Comparison of ENCODE assay signal across 8 mouse cellular contexts in the genomic region with DNA sequence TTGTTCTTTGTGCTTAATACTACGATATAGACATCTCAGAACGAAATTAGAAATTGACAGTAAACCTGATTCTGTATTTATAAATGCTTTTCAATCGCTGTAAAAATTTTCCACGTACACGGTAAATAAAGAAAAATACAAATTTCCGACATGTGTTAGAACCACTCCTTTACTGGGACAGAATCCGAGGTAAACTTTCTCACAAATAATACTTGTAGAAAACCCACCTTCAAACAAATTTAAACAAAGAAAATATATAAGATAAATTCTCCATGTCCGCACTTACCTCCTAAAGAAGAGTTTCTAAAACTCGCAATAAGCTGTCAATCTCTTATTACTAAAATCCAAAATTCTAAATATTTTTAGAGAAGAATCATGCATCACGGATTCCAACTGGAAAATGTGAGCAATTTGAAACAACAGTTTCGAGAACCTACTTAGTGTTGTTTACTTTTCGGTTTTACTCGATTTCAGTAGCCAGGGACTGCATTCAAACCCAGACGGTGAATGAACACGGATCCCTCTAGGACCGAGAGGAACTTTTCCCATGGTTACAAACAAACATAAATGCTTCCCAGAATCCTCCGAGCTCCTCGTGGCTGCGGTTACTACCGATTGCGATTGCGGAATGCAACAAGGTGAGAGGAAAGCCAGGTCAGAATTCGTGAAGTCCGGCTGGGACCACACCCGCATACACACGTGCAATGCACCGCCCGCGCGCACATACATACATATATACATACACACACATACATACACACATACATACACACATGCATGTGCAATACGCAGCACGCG. TPM values are rescaled to one million over a fixed set of nuclear protein-coding genes. Genes with fewer than 3 reads are reported as not detected.
A peak's percentile ranks its signal among the peaks of the same experiment; 100 is the strongest.
DNase-seq lines count a peak whose midpoint lies in the region; ATAC-seq and TF ChIP-seq lines count a peak whose summit lies in the region.

No protein-coding gene starts in this region.

- H3K27me3 ChIP-seq in hindbrain, postnatal 0 days (ENCODE audit: insufficient read depth, low read length): no peaks in the 10 kb centered on the region

- peak; percentile 92 for DNase-seq in adipocyte (ENCODE audit: low spot score)
- peak; percentile 67 for DNase-seq in gastrocnemius, adult 2 months
- peak; percentile 92 for DNase-seq in hindbrain, postnatal 0 days (ENCODE audit: low spot score)
- DNase-seq in left cerebral cortex, adult 18-20 months (ENCODE audit: low spot score in 2 of 2): peak; percentile 82 to 87
- DNase-seq in retina, postnatal 7 days (ENCODE audit: low read depth, low spot score): peak; percentile 78
- peak; percentile 58 to 67 for DNase-seq in urinary bladder, postnatal 36 days (ENCODE audit: low spot score in 2 of 2)

- peak; percentile 83 for ATAC-seq in hindbrain, postnatal 0 days

- TF ChIP-seq POLR2A in cortical plate, adult 2 months (IDR thresholded peaks at IDR 0.05; ENCODE audit: extremely low read depth, insufficient read depth, low read length): no peak

- H3K4me2 ChIP-seq in hindbrain, postnatal 0 days (ENCODE audit: low read depth, low read length): peak overlapping the region; percentile 84

- H3K27ac ChIP-seq in cortical plate, adult 2 months (ENCODE audit: insufficient read depth, low read length): no peak overlapping the region
- peak overlapping the region; percentile 95 for H3K27ac ChIP-seq in gastrocnemius, adult 2 months
- H3K27ac ChIP-seq in hindbrain, postnatal 0 days: peak overlapping the region; percentile 54; the same call in 1 of the 2 replicates
- peak overlapping the region; percentile 87 for H3K27ac ChIP-seq in macrophage

- intact Hi-C loops in gastrocnemius, adult 2 months (cut with DNase I): no loop called here

- WGBS in hindbrain, postnatal 0 days: under 1% methylated on average over 33 of the region's 33 CpGs
- WGBS in macrophage (ENCODE audit: missing documents): under 1% methylated on average over 32 of the region's 33 CpGs

- H3K36me3 ChIP-seq in hindbrain, postnatal 0 days (ENCODE audit: insufficient read depth, low read length): no peaks in the 10 kb centered on the region; the same call in 1 of the 2 replicates
- no peaks in the 10 kb centered on the region for H3K36me3 ChIP-seq in macrophage (ENCODE audit: inconsistent target)

- TF ChIP-seq CTCF in cortical plate, adult 2 months (IDR thresholded peaks at IDR 0.05; ENCODE audit: extremely low read depth, insufficient read depth, low read length): no peak
- TF ChIP-seq CTCF in gastrocnemius, adult 2 months (IDR thresholded peaks at IDR 0.05): no peak
- TF ChIP-seq CTCF in hindbrain, postnatal 0 days (IDR thresholded peaks at IDR 0.05; ENCODE audit: low read depth): no peak

- H3K4me3 ChIP-seq in cortical plate, adult 2 months (ENCODE audit: insufficient read depth, low read length): peak overlapping the region; percentile 89
- peak overlapping the region; percentile 92 for H3K4me3 ChIP-seq in gastrocnemius, adult 2 months
- H3K4me3 ChIP-seq in hindbrain, postnatal 0 days (ENCODE audit: low read length): peak overlapping the region; percentile 86
- H3K4me3 ChIP-seq in macrophage (ENCODE audit: inconsistent target): peak overlapping the region; percentile 100

- no peaks in the 10 kb centered on the region for H3K4me1 ChIP-seq in cortical plate, adult 2 months (ENCODE audit: control insufficient read depth, insufficient read depth, low read length)
- peaks cover 4% of the 10 kb centered on the region for H3K4me1 ChIP-seq in hindbrain, postnatal 0 days (ENCODE audit: insufficient read depth, low read length)

- peak overlapping the region; percentile 86 for H3K9ac ChIP-seq in hindbrain, postnatal 0 days (replicated peaks; ENCODE audit: low read length)

- H3K9me3 ChIP-seq in hindbrain, postnatal 0 days (ENCODE audit: low read length): no peaks in the 10 kb centered on the region

- H3K79me2 ChIP-seq in macrophage (ENCODE audit: inconsistent target): peaks cover 47% of the 10 kb centered on the region

RNA-seq across cellular contexts. Expression of a gene that starts 0.7 kb away (rescaled TPM):
- polyA plus RNA-seq in cortical plate, adult 2 months (2012; rRNA removed): 25.9 and 27.7 TPM in 2 replicates
- 10 to 100 TPM; 17.3 to 19.0 TPM for total RNA-seq in gastrocnemius, adult 2 months (2021)
- total RNA-seq in hindbrain, postnatal 0 days (2014; rRNA removed): 15.7 and 17.8 TPM in 2 replicates
- polyA plus RNA-seq in hindbrain, postnatal 0 days (2015; fragmentation: Nextera tagmentation; extraction: Ambion mirVana): 6.1 and 6.3 TPM in 2 replicates
- 10 to 100 TPM; 47.1 to 50.7 TPM for total RNA-seq in left cerebral cortex, adult 18-20 months (2021)
- 100 to 1,000 TPM in 7 of 26 experiments, 10 to 100 TPM in 19; 32.2 to 113 (median 88.3) TPM for total RNA-seq in macrophage (2018; cell fraction: chromatin; rRNA removed)
- 10 to 100 TPM; 39.2 to 72.1 (median 54.7) TPM for total RNA-seq in macrophage (2018; cell fraction: cytosol; rRNA removed)
- total RNA-seq in macrophage (2018; cell fraction: nucleus; rRNA removed): 100 to 1,000 TPM in 6 of 26 experiments, 10 to 100 TPM in 20; 48.1 to 130 (median 83.2) TPM
- polyA plus RNA-seq in macrophage (2018): 41.4 to 56.5 TPM (median 54.4 TPM) in 3 replicates

RNA-seq across cellular contexts. Expression of a gene that starts 16.6 kb away (rescaled TPM):
- 0.81 and 0.83 TPM in 2 replicates for polyA plus RNA-seq in cortical plate, adult 2 months (2012; rRNA removed)
- total RNA-seq in gastrocnemius, adult 2 months (2021): under 1 TPM in 1 of 2 experiments, not detected in 1; 0.39 TPM
- 0.52 TPM in 1 of 2 replicates, not detected in the other for total RNA-seq in hindbrain, postnatal 0 days (2014; rRNA removed)
- 0.86 and 1.5 TPM in 2 replicates for polyA plus RNA-seq in hindbrain, postnatal 0 days (2015; fragmentation: Nextera tagmentation; extraction: Ambion mirVana)
- total RNA-seq in left cerebral cortex, adult 18-20 months (2021): under 1 TPM; 0.45 to 0.79 TPM
- 1 to 10 TPM in 9 of 26 experiments, not detected in 17; 1.3 to 2.3 (median 1.5) TPM for total RNA-seq in macrophage (2018; cell fraction: chromatin; rRNA removed)
- 1 to 10 TPM in 2 of 26 experiments, under 1 TPM in 24; 0.21 to 1.2 (median 0.51) TPM for total RNA-seq in macrophage (2018; cell fraction: cytosol; rRNA removed)
- 1 to 10 TPM in 7 of 26 experiments, under 1 TPM in 7, not detected in 12; 0.59 to 2.0 (median 1.1) TPM for total RNA-seq in macrophage (2018; cell fraction: nucleus; rRNA removed)
- 0.43 to 0.62 TPM (median 0.55 TPM) in 3 replicates for polyA plus RNA-seq in macrophage (2018)

RNA-seq across cellular contexts. Expression of a gene that starts 17.0 kb away (rescaled TPM):
- polyA plus RNA-seq in cortical plate, adult 2 months (2012; rRNA removed): 32.0 and 32.5 TPM in 2 replicates
- 1 to 10 TPM; 4.0 to 4.1 TPM for total RNA-seq in gastrocnemius, adult 2 months (2021)
- 25.4 and 40.4 TPM in 2 replicates for total RNA-seq in hindbrain, postnatal 0 days (2014; rRNA removed)
- 32.0 and 34.4 TPM in 2 replicates for polyA plus RNA-seq in hindbrain, postnatal 0 days (2015; fragmentation: Nextera tagmentation; extraction: Ambion mirVana)
- total RNA-seq in left cerebral cortex, adult 18-20 months (2021): 10 to 100 TPM; 15.1 to 16.7 TPM
- 10 to 100 TPM in 17 of 26 experiments, 1 to 10 TPM in 9; 3.0 to 37.0 (median 17.2) TPM for total RNA-seq in macrophage (2018; cell fraction: chromatin; rRNA removed)
- 10 to 100 TPM in 17 of 26 experiments, 1 to 10 TPM in 9; 6.9 to 18.6 (median 12.3) TPM for total RNA-seq in macrophage (2018; cell fraction: cytosol; rRNA removed)
- total RNA-seq in macrophage (2018; cell fraction: nucleus; rRNA removed): 10 to 100 TPM in 12 of 26 experiments, 1 to 10 TPM in 14; 3.2 to 29.1 (median 9.8) TPM
- 9.6 to 14.7 TPM (median 12.1 TPM) in 3 replicates for polyA plus RNA-seq in macrophage (2018)

RNA-seq across cellular contexts. Expression of a gene that starts 44.4 kb away (rescaled TPM):
- 1.0 and 1.1 TPM in 2 replicates for polyA plus RNA-seq in cortical plate, adult 2 months (2012; rRNA removed)
- total RNA-seq in gastrocnemius, adult 2 months (2021): not detected
- 0.68 and 0.86 TPM in 2 replicates for total RNA-seq in hindbrain, postnatal 0 days (2014; rRNA removed)
- polyA plus RNA-seq in hindbrain, postnatal 0 days (2015; fragmentation: Nextera tagmentation; extraction: Ambion mirVana): 1.0 and 1.4 TPM in 2 replicates
- total RNA-seq in left cerebral cortex, adult 18-20 months (2021): under 1 TPM; 0.45 to 0.77 TPM
- total RNA-seq in macrophage (2018; cell fraction: chromatin; rRNA removed): 1 to 10 TPM in 2 of 26 experiments, under 1 TPM in 1, not detected in 23; 0.49 to 6.0 (median 1.0) TPM
- under 1 TPM in 19 of 26 experiments, not detected in 7; 0.11 to 0.67 (median 0.24) TPM for total RNA-seq in macrophage (2018; cell fraction: cytosol; rRNA removed)
- 1 to 10 TPM in 5 of 26 experiments, under 1 TPM in 7, not detected in 14; 0.43 to 5.2 (median 0.76) TPM for total RNA-seq in macrophage (2018; cell fraction: nucleus; rRNA removed)
- polyA plus RNA-seq in macrophage (2018): 0.47 to 0.68 TPM in 2 of 3 replicates, not detected in the other

RNA-seq across cellular contexts. Expression of a gene that starts 59.1 kb away (rescaled TPM):
- polyA plus RNA-seq in cortical plate, adult 2 months (2012; rRNA removed): 0.08 TPM in 1 of 2 replicates, not detected in the other
- total RNA-seq in gastrocnemius, adult 2 months (2021): not detected
- not detected in 2 replicates for total RNA-seq in hindbrain, postnatal 0 days (2014; rRNA removed)
- polyA plus RNA-seq in hindbrain, postnatal 0 days (2015; fragmentation: Nextera tagmentation; extraction: Ambion mirVana): not detected in 2 replicates
- not detected for total RNA-seq in left cerebral cortex, adult 18-20 months (2021)
- 1 to 10 TPM in 5 of 26 experiments, under 1 TPM in 4, not detected in 17; 0.58 to 2.7 (median 1.1) TPM for total RNA-seq in macrophage (2018; cell fraction: chromatin; rRNA removed)
- 1 to 10 TPM in 2 of 26 experiments, under 1 TPM in 17, not detected in 7; 0.11 to 1.1 (median 0.52) TPM for total RNA-seq in macrophage (2018; cell fraction: cytosol; rRNA removed)
- 1 to 10 TPM in 6 of 26 experiments, under 1 TPM in 7, not detected in 13; 0.46 to 4.4 (median 1.00) TPM for total RNA-seq in macrophage (2018; cell fraction: nucleus; rRNA removed)
- polyA plus RNA-seq in macrophage (2018): 0.26 to 0.79 TPM (median 0.56 TPM) in 3 replicates
